Mouse (Mus musculus): ENCODE results near the gene Gm4131. TPM values are rescaled to one million over a fixed set of nuclear protein-coding genes. Genes with fewer than 3 reads are reported as not detected.

Gene Gm4131
- polyA plus RNA-seq, 1 experiment, result not detected

DNA sequence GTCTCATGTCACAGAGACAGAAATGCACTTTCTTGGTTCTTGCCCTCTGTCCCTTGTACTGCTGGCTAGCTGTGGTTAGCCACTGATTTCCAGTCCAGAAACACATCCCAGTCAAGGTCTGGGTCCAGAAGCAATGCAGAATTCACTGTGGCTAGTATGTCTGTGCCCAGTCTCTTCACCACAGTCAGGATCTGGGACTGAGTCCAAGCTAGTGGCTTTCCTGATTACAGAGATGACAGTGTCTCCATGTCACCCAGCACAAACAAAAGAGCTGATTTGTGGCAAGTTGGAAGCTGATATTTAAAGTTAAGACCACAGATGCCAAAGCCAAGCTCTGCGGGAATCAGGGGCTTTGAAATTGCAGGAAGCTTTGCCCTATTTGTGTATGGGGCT lies 150.0 kb downstream of the Gm4131 start:
- peaks cover 6% of the 10 kb centered on the region; the same call in 1 of the 2 replicates for H3K4me1 ChIP-seq (ENCODE audit: control insufficient read depth, insufficient read depth, low read length)
- TF ChIP-seq POLR2A (IDR thresholded peaks at IDR 0.05; ENCODE audit: insufficient read depth, low read depth, low read length) (no peak), CTCF (IDR thresholded peaks at IDR 0.05; ENCODE audit: insufficient read depth, low read depth, low read length) (no peak)
- no peak overlapping the region for H3K4me3 ChIP-seq (ENCODE audit: insufficient read depth, low read depth, low read length)
- 27% methylated on average over 1 of the region's 1 CpGs for WGBS
- peak overlapping the region; percentile 10; the same call in 1 of the 2 replicates for H3K27ac ChIP-seq (ENCODE audit: insufficient read depth, low read depth, low read length)

DNA sequence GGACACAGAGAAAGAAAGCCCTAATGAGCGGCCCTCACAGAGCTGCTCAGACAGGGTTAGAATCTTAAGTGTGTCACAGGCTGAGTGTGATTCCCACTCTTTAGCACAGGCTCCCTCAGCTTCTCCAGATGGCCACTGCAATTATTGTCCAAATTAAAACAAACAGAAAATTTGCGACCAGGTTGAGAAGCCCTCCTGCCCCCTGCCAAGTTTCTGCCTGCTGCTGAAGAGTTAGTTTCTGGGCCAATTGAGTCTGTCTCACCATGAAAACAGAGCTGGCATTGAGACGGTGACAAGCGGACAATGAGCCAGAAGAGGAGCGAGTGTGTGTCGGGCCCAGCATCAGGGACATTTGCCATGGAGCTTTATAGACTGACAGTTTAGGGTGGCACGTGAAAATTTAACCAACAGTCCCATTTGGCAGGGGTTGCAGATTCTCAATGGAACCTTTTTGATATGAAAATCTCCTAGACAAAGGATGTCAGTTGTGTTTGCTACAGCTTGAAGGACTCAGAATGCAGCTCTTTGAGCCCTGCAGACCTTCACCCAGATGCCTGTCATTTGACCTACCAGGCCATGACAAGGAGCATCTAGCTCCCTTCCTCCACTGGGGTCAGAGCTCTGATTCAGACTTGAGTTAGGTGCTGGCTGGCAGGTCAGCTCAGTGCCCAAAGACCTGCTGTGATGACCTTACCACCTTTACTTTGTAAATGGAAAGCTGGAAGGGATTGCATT lies 150.5 kb downstream of the Gm4131 start:
- H3K27ac ChIP-seq (ENCODE audit: insufficient read depth, low read depth, low read length), result peak overlapping the region; percentile 10; the same call in 1 of the 2 replicates
- H3K4me1 ChIP-seq (ENCODE audit: control insufficient read depth, insufficient read depth, low read length), result peaks cover 6% of the 10 kb centered on the region; the same call in 1 of the 2 replicates
- TF ChIP-seq POLR2A (IDR thresholded peaks at IDR 0.05; ENCODE audit: insufficient read depth, low read depth, low read length) (no peak), CTCF (IDR thresholded peaks at IDR 0.05; ENCODE audit: insufficient read depth, low read depth, low read length) (no peak)
- no peak overlapping the region for H3K4me3 ChIP-seq (ENCODE audit: insufficient read depth, low read depth, low read length)
- 63% methylated on average over 7 of the region's 7 CpGs for WGBS

Other genes with a start within 250 kb of the Gm4131 start
- not detected in 2 replicates for gene Gucy1b2, start 110.6 kb downstream of the Gm4131 start, polyA plus RNA-seq (2012; ENCODE audit: insufficient read depth, insufficient read length, low replicate concordance, missing spikeins)
- not detected in 2 replicates for gene Fam124a, start 11.2 kb downstream of the Gm4131 start, polyA plus RNA-seq (2012; ENCODE audit: insufficient read depth, insufficient read length, low replicate concordance, missing spikeins)
- gene Serpine3, start 96.7 kb upstream of the Gm4131 start, polyA plus RNA-seq (2012; ENCODE audit: insufficient read depth, insufficient read length, low replicate concordance, missing spikeins), result not detected in 2 replicates
- not detected in 2 replicates for gene Ints6, start 194.2 kb upstream of the Gm4131 start, polyA plus RNA-seq (2012; ENCODE audit: insufficient read depth, insufficient read length, low replicate concordance, missing spikeins)